Mouse (Mus musculus): Measurements from ENCODE around the gene Mylpf. TPM values are rescaled to one million over a fixed set of nuclear protein-coding genes. Genes with fewer than 3 reads are reported as not detected.

Gene Mylpf
- total RNA-seq, 2 experiments from 2014 or later, result 1.7 to 2.2 TPM

GRCm38 (mm10) chr7:127196484-127196883 is 12.2 kb upstream of the Mylpf start:
- no peak for DNase-seq (ENCODE audit: low spot score in 2 of 2)

- DNase-seq (ENCODE audit: low spot score in 2 of 2), result no peak
These were observed 2.1 kb upstream of the Mylpf start for GRCm38 (mm10) chr7:127206606-127207005.

DNA sequence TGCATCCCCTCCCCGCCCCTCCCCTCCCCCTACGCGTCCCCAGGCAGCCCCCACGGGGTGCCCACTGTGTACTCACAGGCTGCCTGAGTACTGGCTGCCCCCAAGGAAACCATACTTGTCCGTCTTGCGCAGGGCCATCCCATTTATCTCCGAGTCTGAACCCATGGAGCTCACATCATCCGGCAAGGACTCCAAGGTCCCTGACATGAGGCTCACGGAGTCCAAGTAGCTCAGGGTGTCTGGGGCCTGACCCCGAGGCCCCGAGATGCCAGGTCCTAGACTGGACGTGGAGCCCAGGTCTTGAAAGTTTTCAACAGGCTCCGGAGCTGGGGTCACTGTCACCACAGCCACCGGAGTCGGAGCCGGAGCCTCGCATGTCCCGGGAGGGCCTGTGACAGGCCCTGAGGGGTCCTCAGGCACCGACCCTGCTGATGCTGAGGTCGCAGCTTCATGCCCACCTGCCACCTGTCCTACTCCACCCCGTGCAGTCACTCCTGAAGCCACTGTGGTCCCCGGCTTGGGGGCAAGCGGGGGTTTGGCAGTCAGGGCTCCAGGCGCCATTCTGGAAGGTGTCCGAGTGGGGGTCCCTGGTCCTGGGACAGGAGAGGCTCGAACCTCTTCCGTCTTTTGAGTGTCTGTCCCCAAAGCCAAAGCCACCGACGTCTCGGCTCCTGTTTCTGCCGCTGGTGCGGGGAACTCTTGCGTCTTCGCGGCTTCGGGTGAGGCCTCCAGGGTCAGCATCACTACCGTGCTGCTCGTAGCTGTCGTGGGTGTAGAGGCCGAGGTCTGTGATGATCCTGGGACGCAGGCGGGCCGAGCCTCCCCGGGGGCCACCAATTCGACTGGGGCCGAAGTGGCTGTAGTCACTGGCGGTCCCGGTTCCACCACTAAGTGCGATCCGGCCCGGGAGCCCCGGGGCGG is 1.1 kb upstream of the Mylpf start:
- no peak for DNase-seq (ENCODE audit: low spot score in 2 of 2)

DNA sequence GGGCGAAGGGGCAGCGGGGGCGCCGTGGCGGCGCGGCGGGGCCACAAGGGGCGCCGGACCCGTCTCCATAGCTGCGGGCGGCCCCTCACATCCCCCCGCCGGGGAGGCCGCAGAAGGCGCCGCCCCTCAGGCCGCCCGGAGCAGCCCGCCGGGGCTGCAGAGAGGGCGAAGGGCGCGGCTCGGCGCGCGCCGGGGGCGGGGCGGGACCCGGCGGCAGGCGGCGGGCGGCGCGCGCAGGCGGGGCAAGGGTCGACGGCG is 466 bp upstream of the Mylpf start, which contains the start of gene Tbc1d10b:
Gene Tbc1d10b (minus strand): TSS at position 174 of the 258 bp plus-strand sequence.
- peak in 1 of 2 experiments; percentile 50 for DNase-seq (ENCODE audit: low spot score in 2 of 2)

- DNase-seq (ENCODE audit: low spot score in 2 of 2), result no peak
These were observed 1.2 kb downstream of the Mylpf start for GRCm38 (mm10) chr7:127209851-127210250.

DNA sequence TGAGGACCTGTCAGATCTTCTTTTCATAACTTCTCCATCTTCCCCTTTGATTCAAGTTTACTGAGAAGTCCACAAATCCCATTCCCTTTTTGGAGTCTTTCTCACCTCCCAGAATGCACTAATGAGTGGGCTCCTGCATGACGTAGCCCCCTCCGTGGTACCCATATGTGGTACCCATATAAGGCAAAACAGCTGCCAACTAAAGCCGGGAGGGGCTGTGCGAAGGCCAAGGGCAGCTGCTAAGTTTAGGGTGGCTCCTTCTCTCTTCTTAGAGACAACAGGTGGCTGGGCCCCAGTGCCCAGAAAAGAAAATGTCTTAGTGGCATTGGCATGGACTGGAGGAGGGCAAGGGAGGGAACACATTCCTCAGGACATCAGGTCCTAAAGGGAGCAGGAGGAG is 1.6 kb downstream of the Mylpf start:
- DNase-seq (ENCODE audit: low spot score in 2 of 2), result no peak

DNA sequence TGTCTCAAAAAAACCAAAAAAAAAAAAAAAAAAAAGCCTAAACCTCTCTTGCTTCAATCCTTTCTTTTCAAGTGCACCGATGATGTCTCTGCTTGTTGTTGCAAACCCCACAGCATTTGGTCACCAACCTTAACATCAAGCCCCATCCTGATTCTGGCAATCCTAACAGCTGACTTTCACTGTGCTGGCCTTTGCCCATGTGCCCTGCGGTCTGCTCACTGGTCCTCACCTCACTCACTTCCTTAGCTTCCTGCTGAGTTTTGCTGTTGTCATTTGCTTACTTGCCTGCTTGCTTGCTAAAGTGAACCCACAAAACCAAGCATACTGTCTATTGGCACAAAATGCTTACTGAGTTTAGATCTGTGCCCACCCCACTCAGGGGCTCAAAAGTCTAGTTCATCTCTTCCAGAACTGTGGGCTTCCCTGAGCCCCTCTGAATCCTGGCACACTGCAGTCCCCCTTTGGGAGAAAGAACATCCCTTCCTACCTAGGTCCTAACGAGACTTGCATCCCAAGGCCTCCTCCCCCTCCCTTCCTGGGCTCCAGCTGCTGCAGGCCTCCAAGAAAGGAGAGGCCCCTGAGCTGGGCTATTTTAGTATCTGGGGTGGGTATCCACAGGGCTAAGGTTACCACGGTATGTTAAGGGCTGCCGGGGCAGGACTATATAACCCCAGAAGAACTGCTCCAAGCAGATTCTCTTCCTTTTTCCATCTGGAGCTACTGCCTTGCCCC is 2.5 kb downstream of the Mylpf start:
- no peak for DNase-seq (ENCODE audit: low spot score in 2 of 2)

DNA sequence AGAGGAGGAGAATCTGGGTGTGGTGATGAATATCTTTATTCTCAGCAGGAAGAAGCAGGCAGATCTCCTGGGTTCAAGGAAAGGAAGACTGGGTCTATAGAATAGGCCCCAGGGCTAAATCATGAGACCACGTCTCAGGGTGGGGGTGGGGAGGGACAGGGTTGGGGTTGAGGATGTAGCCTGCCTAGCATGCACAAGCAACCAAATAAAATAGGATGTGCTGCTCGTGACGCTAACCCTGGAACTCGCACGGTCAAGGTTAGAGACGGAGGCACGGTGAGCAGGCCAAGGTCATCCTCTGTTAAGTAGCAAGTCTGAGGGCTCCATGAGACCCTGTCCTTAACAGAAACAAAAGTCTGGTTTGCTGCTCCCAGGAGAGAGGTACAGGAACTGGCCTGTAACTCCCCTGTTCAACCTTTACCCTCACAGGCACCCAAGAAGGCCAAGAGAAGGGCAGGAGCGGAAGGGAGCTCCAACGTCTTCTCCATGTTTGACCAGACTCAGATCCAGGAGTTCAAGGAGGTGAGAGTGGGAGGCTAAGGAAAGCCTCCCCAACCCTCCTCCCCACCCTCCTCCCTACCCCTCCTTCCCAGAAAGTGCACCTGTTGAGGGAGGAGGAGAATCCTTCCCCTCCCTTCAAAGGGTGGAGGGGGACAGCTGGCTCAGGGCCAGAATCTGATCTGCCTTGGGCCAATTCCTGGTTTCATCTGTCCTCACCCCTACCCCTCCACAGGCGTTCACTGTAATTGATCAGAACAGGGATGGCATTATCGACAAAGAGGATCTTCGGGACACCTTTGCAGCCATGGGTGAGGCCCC is 4.0 kb downstream of the Mylpf start:
- DNase-seq (ENCODE audit: low spot score in 2 of 2), result no peak

- DNase-seq (ENCODE audit: low spot score in 2 of 2), result no peak
These were observed 4.8 kb downstream of the Mylpf start for GRCm38 (mm10) chr7:127213485-127213884.

GRCm38 (mm10) chr7:127213930-127214329 is 5.2 kb downstream of the Mylpf start:
- DNase-seq (ENCODE audit: low spot score in 2 of 2), result no peak

DNA sequence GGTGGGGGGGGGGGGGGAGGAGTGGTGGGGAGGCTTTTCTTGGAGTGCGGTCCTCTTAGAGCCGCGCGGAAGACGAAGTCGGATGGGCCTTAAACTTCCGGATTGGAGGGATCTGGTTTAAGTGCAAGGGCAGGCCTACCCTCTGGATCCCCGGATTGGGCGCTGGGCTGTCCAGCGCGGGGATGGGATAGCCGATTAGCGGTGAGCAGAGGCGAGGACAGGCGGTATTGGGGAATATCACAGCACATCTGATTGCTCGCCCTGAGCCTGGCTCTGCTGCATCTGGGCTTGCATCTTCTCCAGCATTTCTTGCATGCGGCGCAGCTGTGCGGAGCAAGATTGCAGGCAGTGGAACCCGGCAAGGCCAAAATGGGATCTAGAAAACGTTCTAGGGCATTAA is 5.8 kb downstream of the Mylpf start:
- DNase-seq (ENCODE audit: low spot score in 2 of 2), result no peak

GRCm38 (mm10) chr7:127214981-127215871 is 6.5 kb downstream of the Mylpf start:
- DNase-seq (ENCODE audit: low spot score in 2 of 2), result peak in 1 of 2 experiments; percentile 61

DNA sequence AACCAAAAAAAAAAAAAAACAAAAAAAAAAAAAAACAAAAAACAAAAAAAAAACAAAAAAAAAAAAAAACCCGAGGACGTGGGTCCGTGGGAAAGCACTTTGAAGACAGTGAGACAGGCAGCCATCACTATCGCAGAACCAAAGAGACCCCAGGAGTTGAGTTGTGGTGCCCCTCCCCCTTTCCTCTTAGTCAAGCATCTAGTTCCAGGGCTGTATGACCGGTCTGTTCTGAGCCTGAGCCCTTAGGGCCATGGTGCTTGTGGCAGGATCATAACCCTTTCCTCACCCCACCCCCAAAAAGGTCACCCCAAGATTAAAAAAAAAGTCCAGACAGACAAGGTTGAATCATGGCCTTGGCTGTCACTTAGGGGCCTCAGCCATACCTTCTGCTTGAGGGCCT is 7.6 kb downstream of the Mylpf start:
- DNase-seq (ENCODE audit: low spot score in 2 of 2), result no peak

GRCm38 (mm10) chr7:127217475-127217874 is 8.8 kb downstream of the Mylpf start:
- DNase-seq (ENCODE audit: low spot score in 2 of 2), result no peak

DNA sequence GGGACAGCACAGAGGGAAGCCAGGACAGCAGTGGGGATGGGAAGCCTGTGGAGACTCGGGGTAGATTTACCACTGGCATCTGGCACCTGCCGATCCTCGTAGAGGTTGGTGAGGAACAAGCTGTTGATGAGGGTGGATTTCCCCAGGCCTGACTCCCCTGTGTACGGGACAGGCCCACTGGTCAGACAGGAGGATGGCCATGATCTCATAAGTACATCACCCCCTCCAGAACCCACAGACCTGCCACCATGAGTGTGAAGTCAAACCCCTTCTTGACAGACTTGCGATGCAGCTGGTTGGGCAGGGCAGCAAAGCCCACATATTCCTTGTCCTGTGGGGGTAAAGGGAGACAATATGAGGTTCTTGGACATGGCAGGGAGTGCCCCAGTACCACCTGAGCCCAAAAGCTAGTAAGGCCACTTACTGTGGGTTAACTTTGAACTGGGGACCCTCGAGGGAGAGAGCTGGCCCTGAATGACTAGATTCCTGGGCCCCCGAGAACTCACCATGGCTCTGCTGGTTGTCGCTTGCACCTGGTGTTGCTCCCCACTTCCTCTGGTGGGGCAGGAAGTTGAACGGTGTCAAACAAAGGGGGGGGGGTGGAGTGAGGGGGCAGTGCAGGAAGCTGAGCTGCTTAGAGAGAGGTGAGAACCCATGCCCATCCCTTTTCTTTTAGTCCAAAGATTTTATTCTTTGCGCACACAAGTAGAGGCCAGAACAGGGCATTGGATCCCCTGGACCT is 9.4 kb downstream of the Mylpf start:
- DNase-seq (ENCODE audit: low spot score in 2 of 2), result no peak

DNA sequence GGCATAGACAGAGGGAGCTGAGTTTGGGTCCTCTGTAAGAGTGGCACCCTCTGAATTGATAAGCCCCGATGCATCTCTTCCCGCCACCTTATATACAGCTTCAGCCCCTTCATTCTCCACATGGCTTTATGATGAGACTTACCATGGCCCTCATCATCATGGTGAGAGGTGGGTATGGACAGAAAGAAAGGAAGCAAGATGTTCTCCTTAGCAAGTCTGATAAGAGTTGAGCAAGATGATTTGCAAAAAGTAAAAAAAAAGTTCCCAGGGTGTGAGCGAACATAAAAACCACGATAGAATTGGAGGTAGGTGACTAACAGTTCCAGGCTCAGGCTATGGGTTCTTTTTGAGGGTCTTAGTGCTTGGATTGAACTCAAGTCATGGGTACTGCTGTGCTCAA is 10.0 kb downstream of the Mylpf start:
- no peak for DNase-seq (ENCODE audit: low spot score in 2 of 2)

DNA sequence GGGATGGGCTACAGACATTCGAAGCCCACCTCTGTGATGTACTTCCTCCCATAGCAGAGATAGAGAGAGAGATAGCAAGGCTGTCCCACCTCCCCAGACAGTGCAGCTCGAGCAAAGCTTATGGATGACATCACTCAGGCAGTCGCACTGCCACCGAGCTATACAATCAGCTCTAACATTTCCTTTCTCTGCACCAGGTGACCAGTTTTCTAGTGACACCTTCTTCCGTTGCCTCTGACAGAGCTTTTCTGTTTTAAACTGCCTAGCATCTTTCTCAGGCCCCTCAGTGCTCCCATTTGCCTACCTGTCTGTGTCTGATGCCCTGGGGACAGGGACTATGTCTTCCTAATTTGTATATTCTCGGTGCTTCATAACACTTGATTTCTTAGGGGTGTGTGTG is 11.8 kb downstream of the Mylpf start:
- DNase-seq (ENCODE audit: low spot score in 2 of 2), result no peak

DNA sequence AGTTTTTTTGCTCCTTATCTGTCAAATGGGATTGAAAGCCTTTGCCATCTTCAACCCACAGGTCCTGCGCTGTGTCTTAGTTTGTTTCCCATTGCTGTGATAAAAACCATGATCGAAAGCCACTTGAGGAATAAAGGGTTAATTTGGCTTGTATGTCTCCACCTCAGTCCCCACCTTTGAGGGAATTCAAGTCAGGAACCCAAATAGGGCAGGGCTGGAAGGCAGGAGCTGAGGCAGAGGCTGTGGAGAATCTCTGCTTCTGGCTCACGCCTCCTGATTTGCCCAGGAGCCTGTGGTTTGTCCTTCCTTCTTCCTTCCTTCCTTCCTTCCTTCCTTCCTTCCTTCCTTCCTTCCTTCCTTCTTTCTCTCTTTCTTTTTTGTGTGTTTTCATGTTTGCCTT is 14.4 kb downstream of the Mylpf start:
- no peak for DNase-seq (ENCODE audit: low spot score in 2 of 2)

DNA sequence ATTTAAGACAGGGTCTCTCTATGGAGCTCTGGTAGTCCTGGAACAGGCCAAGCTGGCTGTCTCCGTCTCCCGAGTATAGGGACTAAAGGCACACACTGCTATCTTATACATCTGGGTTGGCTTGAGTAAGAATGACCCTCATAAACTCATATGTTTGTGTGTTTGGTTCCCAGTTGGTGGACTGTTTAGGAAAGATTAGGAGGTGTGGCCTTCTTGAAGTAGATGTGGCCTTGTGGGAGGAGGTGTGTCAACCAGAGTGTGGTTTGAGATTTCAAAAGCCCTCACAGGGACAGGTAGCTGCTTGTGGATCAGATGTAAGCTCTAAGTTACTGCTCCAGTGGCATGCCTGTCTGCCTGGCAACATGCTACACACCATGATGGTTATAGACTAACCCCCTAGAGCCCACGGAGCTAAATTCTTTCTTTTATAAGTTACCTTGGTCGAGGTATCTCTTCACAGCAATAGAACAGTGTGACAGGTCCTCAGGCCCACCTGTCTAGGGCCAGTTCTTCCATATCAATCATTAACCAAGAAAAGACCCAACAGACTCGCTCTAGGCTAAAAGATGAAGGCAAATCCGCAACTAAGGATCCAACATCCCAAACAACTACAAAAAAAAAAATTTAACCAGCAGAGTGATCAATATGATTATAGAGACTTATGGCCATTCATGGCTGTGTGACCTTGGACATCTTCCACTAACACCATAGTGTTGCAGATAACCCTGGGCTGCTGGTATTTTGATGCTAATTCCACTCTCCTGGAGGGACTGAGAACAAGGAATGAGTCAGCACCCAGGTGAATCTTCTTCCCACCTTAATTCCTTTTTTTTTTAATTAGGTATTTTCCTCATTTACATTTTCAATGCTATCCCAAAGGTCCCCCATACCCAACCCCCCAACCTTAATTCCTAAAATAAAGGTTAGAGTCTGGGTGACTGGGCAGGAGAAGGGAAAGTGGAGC is 15.1 kb downstream of the Mylpf start:
- no peak for DNase-seq (ENCODE audit: low spot score in 2 of 2)
